Mouse (Mus musculus): ENCODE measurements around the gene Stx3.

- TF ChIP-seq CTCF (conservative IDR thresholded peaks at IDR 0.05; ENCODE audit: low read length) (no peak), NANOG (IDR thresholded peaks at IDR 0.05; ENCODE audit: borderline replicate concordance, low read length) (no peak)
Measured at GRCm38 (mm10) chr19:11770205-11770892, 48.9 kb downstream of the Stx3 start, which contains the start of gene Mrpl16.
